Mouse (Mus musculus): Measurements from ENCODE around the gene Prpf38b.
"Not testable (repeated sequence)": the region's sequence is repeated elsewhere in the genome, so short reads cannot be mapped to it uniquely, and the experiment has no call there.

Prpf38b gene

GRCm38 (mm10) chr3:108900681-108901080, 10.8 kb downstream of the Prpf38b start:
- no peak for DNase-seq (ENCODE audit: low spot score in 2 of 2)

- DNase-seq (ENCODE audit: low spot score in 2 of 2), result no peak
These were observed 11.4 kb downstream of the Prpf38b start for GRCm38 (mm10) chr3:108900147-108900546.

GRCm38 (mm10) chr3:108898640-108899039, 12.9 kb downstream of the Prpf38b start:
- DNase-seq (ENCODE audit: low spot score in 2 of 2), result no peak

- DNase-seq (ENCODE audit: low spot score in 2 of 2), result no peak
These were observed 18.6 kb downstream of the Prpf38b start for GRCm38 (mm10) chr3:108892914-108893313.

- DNase-seq (ENCODE audit: low spot score in 2 of 2), result no peak
These were observed 19.4 kb downstream of the Prpf38b start for GRCm38 (mm10) chr3:108892080-108892479.

GRCm38 (mm10) chr3:108889908-108890307, 21.6 kb downstream of the Prpf38b start, which contains the start of gene Fndc7:
TSS of gene Fndc7 (minus strand) at chr3:108890008.
- DNase-seq (ENCODE audit: low spot score in 2 of 2), result no peak

- DNase-seq (ENCODE audit: low spot score in 2 of 2), result no peak
These were observed 23.9 kb downstream of the Prpf38b start for GRCm38 (mm10) chr3:108887618-108887975.

- no peak for DNase-seq (ENCODE audit: low spot score in 2 of 2)
These were observed 24.5 kb downstream of the Prpf38b start for GRCm38 (mm10) chr3:108886934-108887617.

- DNase-seq (ENCODE audit: low spot score in 2 of 2), result no peak
These were observed 25.6 kb downstream of the Prpf38b start for GRCm38 (mm10) chr3:108885686-108886530.

GRCm38 (mm10) chr3:108884706-108885289, 26.7 kb downstream of the Prpf38b start:
- no peak for DNase-seq (ENCODE audit: low spot score in 2 of 2)

GRCm38 (mm10) chr3:108883067-108883466, 28.5 kb downstream of the Prpf38b start:
- DNase-seq (ENCODE audit: low spot score in 2 of 2), result no peak

GRCm38 (mm10) chr3:108881873-108882272, 29.7 kb downstream of the Prpf38b start:
- DNase-seq (ENCODE audit: low spot score in 2 of 2), result not testable (repeated sequence)

GRCm38 (mm10) chr3:108880544-108881507, 30.7 kb downstream of the Prpf38b start:
- peak in 1 of 2 experiments; percentile 33 for DNase-seq (ENCODE audit: low spot score in 2 of 2)

- no peak for DNase-seq (ENCODE audit: low spot score in 2 of 2)
These were observed 31.6 kb downstream of the Prpf38b start for GRCm38 (mm10) chr3:108879836-108880435.

GRCm38 (mm10) chr3:108879129-108879528, 32.4 kb downstream of the Prpf38b start:
- DNase-seq (ENCODE audit: low spot score in 2 of 2), result no peak

- no peak for DNase-seq (ENCODE audit: low spot score in 2 of 2)
These were observed 40.9 kb downstream of the Prpf38b start for GRCm38 (mm10) chr3:108870631-108871030.

GRCm38 (mm10) chr3:108867449-108867848, 44.1 kb downstream of the Prpf38b start:
- DNase-seq (ENCODE audit: low spot score in 2 of 2), result no peak

- no peak for DNase-seq (ENCODE audit: low spot score in 2 of 2)
These were observed 45.9 kb downstream of the Prpf38b start for GRCm38 (mm10) chr3:108865676-108866075.

- DNase-seq (ENCODE audit: low spot score in 2 of 2), result no peak
These were observed 46.4 kb downstream of the Prpf38b start for GRCm38 (mm10) chr3:108865129-108865528.

- no peak for DNase-seq (ENCODE audit: low spot score in 2 of 2)
These were observed 48.4 kb downstream of the Prpf38b start for GRCm38 (mm10) chr3:108863091-108863490.

GRCm38 (mm10) chr3:108862282-108862681, 49.2 kb downstream of the Prpf38b start:
- DNase-seq (ENCODE audit: low spot score in 2 of 2), result not testable (repeated sequence)

Measured in frontal cortex, postnatal 14 days (tissue).